Mouse (Mus musculus) embryonic fibroblast, embryonic 13.5 days (primary cell): ENCODE results near the gene AC124108.1.

ENCODE experiments used
- CTCF ChIP-seq: IDR thresholded peaks from 2 replicates; pipeline ENCODE4 v1.5.1; 2011; ENCODE audit warnings: mild to moderate bottlenecking, control low read depth, low read length, moderate library complexity, borderline replicate concordance; ENCODE audit not compliant: insufficient read depth
- POLR2A ChIP-seq: IDR thresholded peaks from 2 replicates; pipeline ENCODE4 v1.6.1; 2011; ENCODE audit warnings: low read depth, mild to moderate bottlenecking, control low read depth, low read length, moderate library complexity

GRCm38 (mm10) chr1:132141753-132142152, 49.5 kb upstream of the AC124108.1 start:
- TF ChIP-seq CTCF (no peak), POLR2A (no peak)
